Mouse (Mus musculus): ENCODE data around the gene Pm20d1.

DNA sequence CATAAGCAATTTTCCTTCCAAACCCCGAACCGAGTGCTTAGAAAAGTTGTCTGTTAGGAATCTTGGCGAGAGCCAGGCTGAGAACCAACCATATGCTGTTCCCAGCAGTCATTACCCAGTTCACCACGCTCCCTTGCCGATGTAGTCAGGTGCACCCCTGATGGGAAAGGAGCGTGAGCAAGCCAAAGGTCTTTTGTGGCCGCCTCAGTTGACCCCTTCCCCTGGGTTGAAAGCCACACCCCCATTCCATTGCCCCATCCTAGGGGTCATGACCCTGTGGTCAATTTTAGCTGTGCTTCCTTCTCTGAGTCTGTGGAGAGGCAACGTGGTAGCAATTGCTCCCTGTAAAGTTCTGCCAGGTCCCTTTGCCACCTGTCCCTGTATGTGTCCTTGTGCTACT lies 47.7 kb downstream of the Pm20d1 start:
- TF ChIP-seq CTCF (IDR thresholded peaks at IDR 0.05; ENCODE audit: low read depth, low read length) (no peak), POLR2A (IDR thresholded peaks at IDR 0.05; ENCODE audit: extremely low read depth, insufficient read depth, low read length) (no peak)
